Mouse (Mus musculus) layer of hippocampus, adult 9-11 months (tissue): ENCODE results near the gene Hnrnpab.

ENCODE experiments used
- DNase-seq: peaks from one replicate; pipeline ENCODE4 v3.0.0; 2022

Hnrnpab gene

DNA sequence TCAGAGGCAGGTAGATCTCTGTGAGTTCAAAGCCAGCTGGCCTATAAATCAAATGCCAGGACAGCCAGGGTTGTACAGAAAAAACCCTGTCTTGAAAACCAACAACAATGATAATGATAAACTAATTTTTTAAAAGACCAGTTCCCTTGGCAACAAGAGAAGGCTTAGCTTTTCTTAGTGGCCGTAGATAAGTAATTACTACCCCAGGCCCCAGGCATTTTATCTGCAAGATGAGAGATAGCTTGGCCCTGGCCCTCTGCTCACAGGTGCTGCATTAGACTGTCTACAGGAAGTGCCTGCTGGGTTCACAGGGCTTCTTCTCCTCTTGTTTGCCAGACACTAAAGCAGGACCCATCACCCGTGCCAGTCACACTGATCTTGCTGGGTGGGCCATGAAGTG is 51.6 kb downstream of the Hnrnpab start:
- DNase-seq, result no peak

DNA sequence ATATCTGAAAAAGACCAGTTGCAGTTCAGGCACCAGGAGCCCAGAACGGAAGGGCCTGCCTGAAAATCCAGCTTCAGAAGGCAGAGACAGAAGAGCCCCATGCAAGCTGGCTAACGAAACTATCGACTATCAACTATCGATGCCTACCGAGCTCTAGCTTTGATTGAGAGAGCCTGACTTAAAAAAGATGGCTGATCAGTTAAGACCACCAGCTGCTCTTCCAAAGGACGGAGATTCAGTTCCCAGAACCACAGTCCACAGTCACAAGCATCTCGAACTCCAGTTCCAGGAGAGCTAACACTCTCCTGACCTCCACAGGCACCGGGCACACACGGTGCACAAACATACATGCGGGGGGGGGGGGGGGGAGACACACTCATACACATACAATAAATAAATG is 52.1 kb downstream of the Hnrnpab start:
- DNase-seq, result no peak

- DNase-seq, result no peak
These were observed 54.6 kb downstream of the Hnrnpab start for GRCm38 (mm10) chr11:51552091-51552490.

DNA sequence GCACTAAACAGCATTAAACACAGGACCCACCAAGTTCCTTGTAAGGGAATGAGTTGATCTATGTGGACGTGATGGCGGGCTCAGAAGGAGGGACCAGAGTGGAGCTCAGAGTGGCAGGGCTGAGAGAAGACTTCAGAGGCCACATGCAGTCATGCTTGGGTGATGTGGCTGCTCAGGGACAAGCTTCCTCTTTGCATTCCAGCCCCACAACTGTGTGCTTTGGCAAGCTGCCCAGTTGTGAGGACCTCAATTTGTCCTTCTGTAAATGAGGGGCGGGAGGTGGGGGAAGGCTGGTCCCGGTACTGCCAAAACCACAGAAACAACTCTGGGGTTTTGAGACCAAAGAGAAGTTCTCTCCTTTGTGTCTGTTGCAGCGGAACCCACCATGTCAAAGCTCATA is 55.4 kb downstream of the Hnrnpab start:
- no peak for DNase-seq
